Mouse (Mus musculus) T-cell, adult 2 months (primary cell): ENCODE measurements around the gene Plb1.

Experiments used
- DNase-seq: peaks from one replicate; pipeline ENCODE4 v3.0.0; 2022; ENCODE audit warnings: low spot score

Plb1 gene

GRCm38 (mm10) chr5:32392281-32392680 lies 159.8 kb downstream of the Plb1 start:
- no peak for DNase-seq

- no peak for DNase-seq
These were observed 162.1 kb downstream of the Plb1 start for GRCm38 (mm10) chr5:32394586-32394985.

DNA sequence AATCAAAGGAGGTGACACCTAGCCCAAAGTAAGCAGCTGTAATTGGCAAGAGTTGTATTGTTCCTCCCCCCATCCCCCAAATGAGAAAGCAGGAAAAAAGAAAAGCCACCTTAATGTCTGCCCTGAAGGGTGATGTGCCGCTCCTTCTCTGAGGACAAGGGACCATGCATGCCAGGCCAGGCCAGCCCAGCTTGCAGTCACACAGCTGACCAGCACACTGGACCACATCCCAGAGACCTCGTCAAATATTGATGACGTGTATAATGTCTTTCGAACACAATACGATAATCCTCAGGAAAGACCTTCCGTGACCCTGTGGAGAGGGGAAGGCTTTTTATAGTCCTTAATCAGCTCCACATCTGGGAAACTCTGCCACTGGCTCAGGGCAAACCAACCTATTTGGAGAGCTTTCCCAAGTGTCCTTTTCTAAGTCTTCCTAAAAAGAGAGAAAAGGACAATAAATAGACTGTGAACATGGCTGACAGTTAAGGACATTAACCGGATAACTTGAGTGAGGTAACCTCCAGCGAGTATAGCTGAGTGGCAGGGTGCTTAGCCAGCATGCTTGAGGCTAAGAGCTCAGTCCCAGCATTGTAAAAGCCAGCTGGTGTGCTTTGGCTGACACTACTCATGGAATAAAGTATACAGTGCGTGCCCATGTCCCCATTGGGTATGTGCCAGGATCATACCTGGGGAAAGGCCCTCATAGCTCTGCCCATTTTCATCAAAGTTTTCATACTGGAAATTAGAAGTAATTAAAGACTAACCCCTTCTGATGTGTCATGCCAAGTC lies 162.8 kb downstream of the Plb1 start:
- no peak for DNase-seq

DNA sequence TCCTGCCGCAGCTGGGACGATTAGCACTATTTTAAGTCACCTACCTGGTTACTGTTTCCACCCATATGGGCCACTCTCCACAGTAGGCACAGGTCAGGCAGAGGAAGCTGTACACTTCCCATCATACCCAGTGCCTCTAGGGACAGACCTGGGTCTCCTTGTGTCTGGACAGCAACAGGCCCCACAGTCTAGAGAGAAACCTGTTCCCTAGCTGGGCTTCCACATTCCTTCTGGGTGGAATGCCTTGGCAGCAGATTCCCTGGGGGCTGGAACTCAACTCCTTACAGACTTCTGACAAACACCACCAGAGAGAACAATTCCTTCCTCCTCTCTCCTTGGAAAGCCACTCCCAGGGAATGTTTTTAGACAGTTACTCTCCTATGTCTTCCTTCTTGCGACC lies 165.2 kb downstream of the Plb1 start:
- no peak for DNase-seq

GRCm38 (mm10) chr5:32400926-32401325 lies 168.4 kb downstream of the Plb1 start:
- no peak for DNase-seq

DNA sequence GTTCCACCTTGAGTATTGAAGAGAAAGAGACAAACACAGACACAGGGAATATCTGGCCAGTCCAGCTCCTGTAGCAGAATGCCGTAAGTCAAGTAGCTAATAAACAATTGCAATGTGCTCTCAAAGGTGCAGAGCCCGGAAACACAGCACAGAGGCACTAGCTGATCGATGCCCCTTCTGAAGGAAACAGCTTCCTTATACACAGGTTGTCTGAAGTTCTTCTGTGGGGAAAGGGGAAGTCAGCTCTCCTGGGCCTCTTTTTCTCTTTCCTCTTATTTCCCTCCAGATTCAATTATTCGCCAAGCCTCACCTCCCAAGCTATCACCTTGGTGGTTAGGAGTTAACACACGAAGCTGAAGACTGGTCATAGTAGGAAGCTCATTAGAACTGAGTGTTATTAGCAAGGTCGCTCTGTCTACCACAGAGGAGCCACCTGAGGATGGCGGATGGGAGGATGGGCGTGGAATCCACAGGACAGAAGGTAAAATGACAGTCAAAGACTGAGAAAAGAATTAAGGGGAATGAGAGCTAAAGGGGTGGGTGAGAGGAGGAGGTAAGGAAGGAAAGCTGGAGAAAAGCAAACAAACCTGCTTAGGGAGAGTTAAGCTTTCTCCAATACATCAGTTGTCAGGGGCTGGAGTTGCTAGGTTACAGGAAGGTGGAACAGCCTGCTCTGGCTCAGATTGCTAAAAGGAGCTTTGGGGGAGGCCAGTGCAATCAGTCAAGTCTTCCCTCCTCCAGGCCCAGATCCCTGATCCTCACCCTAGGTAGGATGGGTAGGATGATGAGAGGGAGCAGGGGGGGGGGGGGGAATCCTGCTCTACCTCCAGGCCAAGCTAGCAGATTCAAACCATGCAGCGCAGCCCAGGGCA lies 170.8 kb downstream of the Plb1 start:
- DNase-seq = no peak

DNA sequence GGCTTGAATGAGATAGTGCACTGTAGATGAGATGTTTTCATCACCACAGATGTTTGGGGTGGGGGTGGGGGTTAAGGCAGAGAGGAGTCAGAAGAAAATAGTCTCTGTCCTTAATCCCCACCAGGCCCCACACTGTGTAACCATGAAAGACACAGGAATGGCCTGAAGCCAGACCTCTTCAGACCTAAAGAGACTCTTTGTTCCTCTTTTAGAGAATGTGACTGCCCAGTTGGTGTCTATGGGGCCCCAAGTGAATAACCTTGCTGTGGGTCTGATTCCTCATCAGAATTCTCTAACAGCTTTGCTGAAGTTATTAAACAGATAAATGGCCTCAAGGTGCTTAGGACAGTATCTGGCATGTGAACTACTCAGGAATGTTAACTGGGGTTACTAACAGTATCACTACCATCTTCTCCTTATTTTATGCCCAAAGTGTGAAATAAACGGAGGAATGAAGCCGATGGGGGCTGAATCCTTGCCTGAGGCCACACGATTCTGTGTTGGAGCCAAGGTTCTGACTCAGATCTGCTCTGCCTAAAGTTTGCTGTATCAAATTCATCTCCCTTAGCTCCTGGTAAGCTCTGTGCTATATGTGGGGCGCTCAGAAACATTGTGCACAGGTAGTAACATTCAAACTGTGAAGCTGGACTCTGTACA lies 172.8 kb downstream of the Plb1 start:
- DNase-seq = no peak

- no peak for DNase-seq
These were observed 176.3 kb downstream of the Plb1 start for GRCm38 (mm10) chr5:32408771-32409170.

DNA sequence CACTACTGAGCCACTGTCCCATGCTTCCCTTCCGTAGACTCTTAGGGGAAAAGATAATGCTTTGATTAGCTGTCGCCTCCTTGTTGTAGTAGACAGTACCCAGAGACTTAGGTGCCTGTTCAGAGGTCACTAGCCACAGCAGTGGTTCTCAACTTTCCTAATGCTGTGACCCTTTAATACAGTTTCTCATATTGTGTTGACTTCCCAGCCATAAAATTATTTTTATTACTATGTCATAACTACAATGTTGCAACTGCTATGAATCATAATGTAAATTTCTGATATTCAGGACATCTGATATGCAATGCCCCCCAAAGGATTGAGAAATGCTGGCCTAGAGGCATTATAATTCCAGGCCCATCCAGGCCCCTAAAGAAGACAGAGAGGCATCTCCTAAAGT lies 177.2 kb downstream of the Plb1 start:
- no peak for DNase-seq

DNA sequence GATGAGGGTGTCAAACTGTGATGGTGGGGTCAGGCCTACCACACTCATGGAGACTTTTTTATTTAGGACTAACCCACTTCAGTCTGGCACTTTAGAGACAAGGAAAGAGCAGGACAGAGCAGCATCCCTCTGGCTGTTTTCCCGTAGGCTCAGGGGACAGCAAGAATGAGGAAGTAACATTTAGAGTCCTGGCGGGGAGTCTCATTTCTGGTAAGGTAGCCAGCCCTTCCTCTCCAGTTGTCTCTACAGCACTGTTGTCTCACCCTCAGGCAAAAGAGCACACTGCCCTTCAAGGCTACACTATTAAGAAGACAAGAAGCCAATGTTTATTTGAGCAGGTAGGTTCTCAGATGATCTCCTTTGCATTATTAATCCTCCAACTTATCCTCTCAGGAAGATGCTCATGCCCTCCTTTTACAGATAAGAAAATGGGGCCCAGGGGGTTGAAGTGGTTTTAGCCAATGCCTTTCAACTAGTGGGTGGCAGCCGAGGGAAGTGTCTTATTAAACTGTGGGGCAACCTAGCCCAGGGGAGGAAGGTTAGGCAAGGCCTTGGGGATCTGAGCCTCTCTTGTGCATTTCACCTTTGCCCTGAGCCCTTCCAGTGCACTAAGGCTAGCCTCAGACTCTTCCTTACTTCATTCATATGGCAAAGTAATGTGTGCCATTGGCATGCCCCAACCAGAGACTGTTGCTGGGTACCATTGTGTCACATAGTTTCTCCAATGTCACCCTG lies 178.6 kb downstream of the Plb1 start:
- no peak for DNase-seq

DNA sequence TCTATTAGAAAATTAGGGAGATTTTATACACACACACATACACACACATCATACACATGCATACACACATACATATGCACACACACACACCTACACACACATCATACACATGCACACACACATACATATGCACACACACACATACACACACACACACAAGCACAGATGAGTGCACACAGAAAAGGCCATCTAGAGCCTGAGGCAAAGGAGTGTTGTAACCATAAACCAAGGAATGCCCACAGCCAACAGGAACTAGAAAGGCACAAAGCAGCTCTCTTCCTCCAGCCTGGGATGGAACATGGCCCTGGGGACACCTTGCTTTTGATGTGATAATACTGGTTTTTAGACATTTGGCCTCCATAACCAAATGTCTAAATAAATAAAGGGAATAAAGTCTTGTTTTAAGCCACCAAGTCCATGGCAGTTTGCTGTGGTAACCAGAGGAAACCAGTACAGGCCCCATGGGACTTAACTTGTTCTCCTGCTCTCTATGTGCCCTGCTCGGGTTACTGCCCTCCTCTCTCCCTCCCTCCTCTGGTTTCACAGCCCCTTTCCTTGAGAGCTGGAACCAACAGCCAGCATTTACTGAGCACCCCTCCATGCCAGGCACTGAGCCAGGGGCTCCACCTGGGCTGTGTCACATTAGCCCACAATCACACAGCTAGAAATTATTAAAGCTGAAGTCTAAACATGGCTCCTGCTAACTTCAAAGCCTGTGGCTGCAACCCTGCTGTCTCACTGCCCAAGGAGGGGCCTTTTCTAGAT lies 179.9 kb downstream of the Plb1 start:
- DNase-seq = no peak

GRCm38 (mm10) chr5:32413083-32413482 lies 180.6 kb downstream of the Plb1 start:
- DNase-seq = no peak

GRCm38 (mm10) chr5:32413569-32413968 lies 181.1 kb downstream of the Plb1 start:
- no peak for DNase-seq

DNA sequence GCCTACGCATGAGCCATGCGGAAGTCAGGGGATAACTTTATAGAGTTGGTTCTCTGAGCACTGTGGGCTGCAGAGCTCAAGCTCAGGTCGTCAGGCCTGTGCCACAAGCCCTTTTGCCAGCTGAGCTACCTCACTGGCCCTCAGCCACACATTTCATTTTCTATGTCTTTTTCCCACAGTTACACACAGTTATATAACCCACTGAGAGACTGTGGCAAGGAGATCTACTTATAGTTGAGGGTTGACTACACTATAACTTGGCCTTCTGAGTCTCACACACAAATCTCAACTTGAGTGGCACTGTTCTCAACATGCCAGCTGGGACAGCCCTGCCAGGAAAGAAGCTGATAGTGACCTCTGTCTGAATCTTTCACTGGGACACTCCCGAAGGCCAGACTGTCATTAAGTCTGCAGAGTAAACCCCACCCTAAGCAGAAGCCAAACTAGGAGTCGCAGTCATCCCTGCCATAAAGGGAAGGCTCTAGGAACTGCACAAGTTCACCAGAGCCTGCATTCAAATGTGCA lies 182.0 kb downstream of the Plb1 start:
- no peak for DNase-seq

DNA sequence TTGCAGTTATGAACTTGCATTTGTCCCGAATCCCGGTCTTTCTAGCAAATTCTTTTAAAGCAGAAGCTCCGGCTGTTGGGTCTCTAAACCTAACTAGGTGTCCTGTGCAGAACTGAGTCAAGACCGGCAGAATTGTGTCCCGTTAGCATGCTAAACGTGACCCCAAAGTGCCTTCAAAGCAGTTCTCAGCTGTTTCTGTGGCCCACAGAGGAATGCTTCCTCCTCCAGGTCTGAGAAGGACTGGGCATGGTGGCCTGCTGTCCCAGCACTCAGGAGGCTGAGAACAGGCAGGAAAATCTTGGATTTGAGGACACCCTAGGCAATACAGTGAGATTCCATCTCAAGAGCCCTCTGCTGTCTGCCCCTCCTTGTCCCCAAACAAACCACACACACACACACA lies 183.0 kb downstream of the Plb1 start:
- DNase-seq = no peak
